Mouse (Mus musculus) neural tube, embryonic 11.5 days (tissue): ENCODE measurements around the gene Gsg1l2. TPM values are rescaled to one million over a fixed set of nuclear protein-coding genes. Genes with fewer than 3 reads are reported as not detected.

Source experiments
- ATAC-seq: fragments of 200-750 bp; cut with Nextera tagmentation; 2 replicates; pipeline ENCODE4 v1.8.0; 2017; ENCODE audit warnings: moderate number of reproducible peaks, mild to moderate bottlenecking, moderate TSS enrichment, moderate library complexity; ENCODE audit not compliant: insufficient read depth, low FRiP score, low TSS enrichment
- DNase-seq: peaks from one replicate; pipeline ENCODE4 v3.0.0-alpha.2; 2015; ENCODE audit warnings: low spot score
- H3K27ac ChIP-seq: fragments of 300-500 bp; sonication (generic); 2 replicates; pipeline ENCODE4 v1.5.1; 2014; ENCODE audit warnings: low read depth, mild to moderate bottlenecking, low read length
- H3K27me3 ChIP-seq: fragments of 300-500 bp; sonication (generic); 2 replicates; pipeline ENCODE4 v1.6.1; 2014; ENCODE audit warnings: mild to moderate bottlenecking, low read length, mixed read lengths; ENCODE audit not compliant: control insufficient read depth, insufficient read depth
- H3K36me3 ChIP-seq: fragments of 300-500 bp; sonication (generic); 2 replicates; pipeline ENCODE4 v1.6.1; 2014; ENCODE audit warnings: mild to moderate bottlenecking, low read length, moderate library complexity, mixed read lengths; ENCODE audit not compliant: control insufficient read depth, insufficient read depth
- H3K4me1 ChIP-seq: fragments of 300-500 bp; sonication (generic); 2 replicates; pipeline ENCODE4 v1.6.1; 2014; ENCODE audit warnings: low read length, mixed read lengths; ENCODE audit not compliant: control insufficient read depth, insufficient read depth
- H3K4me2 ChIP-seq: fragments of 300-500 bp; sonication (generic); 2 replicates; pipeline ENCODE4 v1.6.1; 2014; ENCODE audit warnings: low read depth, mild to moderate bottlenecking, moderate library complexity
- H3K4me3 ChIP-seq: fragments of 300-500 bp; sonication (generic); 2 replicates; pipeline ENCODE4 v1.5.1; 2014; ENCODE audit warnings: low read depth, low read length
- H3K9ac ChIP-seq: fragments of 300-500 bp; sonication (generic); 2 replicates; pipeline ENCODE4 v1.6.1; 2014; ENCODE audit warnings: mild to moderate bottlenecking, low read length
- H3K9me3 ChIP-seq: fragments of 300-500 bp; sonication (generic); 2 replicates; pipeline ENCODE4 v1.6.1; 2016; ENCODE audit warnings: low read length; ENCODE audit not compliant: control insufficient read depth
- WGBS: fragments of 180-500 bp; shearing (Covaris S2); extraction: QIAGEN DNeasy Blood & Tissue Kit; methylation state at CpG from one replicate; pipeline ENCODE4 v1.1.7; 2014; 5-methylcytosine and 5-hydroxymethylcytosine counted together
- polyA plus RNA-seq: library from polyadenylated mRNA; unstranded; fragments of >200 nt; fragmentation: Nextera tagmentation; extraction: Ambion mirVana; gene quantifications from 2 replicates; pipeline ENCODE4 v1.2.1, GENCODE M21; 2014

The Gsg1l2 gene
- polyA plus RNA-seq, 1 experiment from 2014 or later, result not detected

- Histone ChIP-seq H3K4me3 (no peak overlapping the region), H3K4me2 (no peak overlapping the region), H3K27ac (no peak overlapping the region), H3K4me1 (no peaks in the 10 kb centered on the region), H3K27me3 (no peaks in the 10 kb centered on the region), H3K9me3 (no peaks in the 10 kb centered on the region), H3K9ac (no peak overlapping the region), H3K36me3 (no peaks in the 10 kb centered on the region)
- DNase-seq, result no peak
- WGBS, result 80% methylated on average over 5 of the region's 5 CpGs
- ATAC-seq, result no peak
Measured at GRCm38 (mm10) chr11:67831820-67832219, 57.4 kb downstream of the Gsg1l2 start.

GRCm38 (mm10) chr11:67835408-67836078, 61.1 kb downstream of the Gsg1l2 start:
- H3K36me3 ChIP-seq, result no peaks in the 10 kb centered on the region
- ATAC-seq (no peak), DNase-seq (no peak)
- no peaks in the 10 kb centered on the region for H3K27me3 ChIP-seq
- no peaks in the 10 kb centered on the region for H3K9me3 ChIP-seq
- H3K4me1 ChIP-seq, result no peaks in the 10 kb centered on the region
- H3K9ac ChIP-seq, result no peak overlapping the region
- H3K4me3 ChIP-seq, result no peak overlapping the region
- no peak overlapping the region for H3K27ac ChIP-seq
- no peak overlapping the region for H3K4me2 ChIP-seq
- WGBS, result 94% methylated on average over 10 of the region's 10 CpGs

Other genes starting within 250 kb of the Gsg1l2 start
- not detected in 2 replicates for gene Rcvrn, start 79.3 kb upstream of the Gsg1l2 start, polyA plus RNA-seq
- gene Glp2r, start 3.5 kb upstream of the Gsg1l2 start, polyA plus RNA-seq, result not detected in 2 replicates
- gene Dhrs7c, start 23.6 kb downstream of the Gsg1l2 start, polyA plus RNA-seq, result 1.5 and 2.8 TPM in 2 replicates
- 0.74 and 1.3 TPM in 2 replicates for gene Usp43, start 147.5 kb downstream of the Gsg1l2 start, polyA plus RNA-seq
- gene Cfap52, start 191.0 kb downstream of the Gsg1l2 start, polyA plus RNA-seq, result 0.93 and 1.0 TPM in 2 replicates
- 50.5 and 58.9 TPM in 2 replicates for gene Stx8, start 191.6 kb downstream of the Gsg1l2 start, polyA plus RNA-seq